Mouse (Mus musculus): ENCODE measurements around the gene Tdrd7.

Gene Tdrd7

GRCm38 (mm10) chr4:46041761-46042504 lies 76.8 kb downstream of the Tdrd7 start:
- DNase-seq (ENCODE audit: low read depth, low spot score), result no peak

- DNase-seq (ENCODE audit: low read depth, low spot score), result no peak
Observed at GRCm38 (mm10) chr4:46042505-46042850, 77.3 kb downstream of the Tdrd7 start.

- DNase-seq (ENCODE audit: low read depth, low spot score), result no peak
Observed at GRCm38 (mm10) chr4:46043361-46043760, 78.2 kb downstream of the Tdrd7 start.

GRCm38 (mm10) chr4:46047971-46048370 lies 82.8 kb downstream of the Tdrd7 start:
- no peak for DNase-seq (ENCODE audit: low read depth, low spot score)

GRCm38 (mm10) chr4:46048418-46048817 lies 83.3 kb downstream of the Tdrd7 start:
- no peak for DNase-seq (ENCODE audit: low read depth, low spot score)

GRCm38 (mm10) chr4:46053323-46054107 lies 88.4 kb downstream of the Tdrd7 start:
- DNase-seq (ENCODE audit: low read depth, low spot score), result no peak

GRCm38 (mm10) chr4:46056163-46056562 lies 91.0 kb downstream of the Tdrd7 start:
- no peak for DNase-seq (ENCODE audit: low read depth, low spot score)

GRCm38 (mm10) chr4:46061259-46061962 lies 96.3 kb downstream of the Tdrd7 start:
- no peak for DNase-seq (ENCODE audit: low read depth, low spot score)

- DNase-seq (ENCODE audit: low read depth, low spot score), result no peak
Observed at GRCm38 (mm10) chr4:46063841-46064240, 98.7 kb downstream of the Tdrd7 start.

GRCm38 (mm10) chr4:46064263-46064662 lies 99.1 kb downstream of the Tdrd7 start:
- no peak for DNase-seq (ENCODE audit: low read depth, low spot score)

GRCm38 (mm10) chr4:46064961-46065360 lies 99.8 kb downstream of the Tdrd7 start:
- no peak for DNase-seq (ENCODE audit: low read depth, low spot score)

GRCm38 (mm10) chr4:46065695-46066340 lies 100.7 kb downstream of the Tdrd7 start:
- DNase-seq (ENCODE audit: low read depth, low spot score), result no peak

GRCm38 (mm10) chr4:46068060-46068459 lies 102.9 kb downstream of the Tdrd7 start:
- no peak for DNase-seq (ENCODE audit: low read depth, low spot score)

- no peak for DNase-seq (ENCODE audit: low read depth, low spot score)
Observed at GRCm38 (mm10) chr4:46068573-46068972, 103.4 kb downstream of the Tdrd7 start.

- no peak for DNase-seq (ENCODE audit: low read depth, low spot score)
Observed at GRCm38 (mm10) chr4:46069851-46070482, 104.8 kb downstream of the Tdrd7 start.

GRCm38 (mm10) chr4:46072631-46073030 lies 107.5 kb downstream of the Tdrd7 start:
- DNase-seq (ENCODE audit: low read depth, low spot score), result no peak

GRCm38 (mm10) chr4:46073736-46074135 lies 108.6 kb downstream of the Tdrd7 start:
- DNase-seq (ENCODE audit: low read depth, low spot score), result no peak

GRCm38 (mm10) chr4:46075664-46076063 lies 110.5 kb downstream of the Tdrd7 start:
- DNase-seq (ENCODE audit: low read depth, low spot score), result no peak

GRCm38 (mm10) chr4:46076892-46077291 lies 111.8 kb downstream of the Tdrd7 start:
- DNase-seq (ENCODE audit: low read depth, low spot score), result no peak

GRCm38 (mm10) chr4:46080261-46080660 lies 115.1 kb downstream of the Tdrd7 start:
- DNase-seq (ENCODE audit: low read depth, low spot score), result no peak

- no peak for DNase-seq (ENCODE audit: low read depth, low spot score)
Observed at GRCm38 (mm10) chr4:46082555-46082954, 117.4 kb downstream of the Tdrd7 start.
